Mouse (Mus musculus): Measurements from ENCODE around the gene Tctex1d4. TPM values are rescaled to one million over a fixed set of nuclear protein-coding genes. Genes with fewer than 3 reads are reported as not detected.

Gene Tctex1d4
- total RNA-seq, 2 experiments from 2014 or later, result not detected

DNA sequence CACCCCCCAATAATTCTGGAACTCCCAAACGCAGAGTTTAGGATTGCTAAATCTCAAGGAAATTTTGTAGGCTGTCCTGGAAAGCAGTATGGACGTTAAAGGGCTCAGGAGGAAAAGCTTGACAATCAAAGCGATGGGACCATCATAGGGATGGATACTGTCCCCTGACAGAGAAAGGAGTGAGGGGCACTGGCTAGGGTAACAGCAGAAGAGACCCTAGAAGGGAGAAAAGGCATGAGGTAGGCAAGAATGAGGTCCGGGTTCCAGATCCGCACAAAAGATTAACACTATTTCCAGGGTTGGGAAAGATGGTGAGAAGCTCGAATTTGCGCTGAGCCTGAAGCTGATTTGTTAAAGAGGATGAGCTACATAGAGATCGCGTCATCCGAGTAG lies 6.5 kb upstream of the Tctex1d4 start:
- DNase-seq, result no peak

DNA sequence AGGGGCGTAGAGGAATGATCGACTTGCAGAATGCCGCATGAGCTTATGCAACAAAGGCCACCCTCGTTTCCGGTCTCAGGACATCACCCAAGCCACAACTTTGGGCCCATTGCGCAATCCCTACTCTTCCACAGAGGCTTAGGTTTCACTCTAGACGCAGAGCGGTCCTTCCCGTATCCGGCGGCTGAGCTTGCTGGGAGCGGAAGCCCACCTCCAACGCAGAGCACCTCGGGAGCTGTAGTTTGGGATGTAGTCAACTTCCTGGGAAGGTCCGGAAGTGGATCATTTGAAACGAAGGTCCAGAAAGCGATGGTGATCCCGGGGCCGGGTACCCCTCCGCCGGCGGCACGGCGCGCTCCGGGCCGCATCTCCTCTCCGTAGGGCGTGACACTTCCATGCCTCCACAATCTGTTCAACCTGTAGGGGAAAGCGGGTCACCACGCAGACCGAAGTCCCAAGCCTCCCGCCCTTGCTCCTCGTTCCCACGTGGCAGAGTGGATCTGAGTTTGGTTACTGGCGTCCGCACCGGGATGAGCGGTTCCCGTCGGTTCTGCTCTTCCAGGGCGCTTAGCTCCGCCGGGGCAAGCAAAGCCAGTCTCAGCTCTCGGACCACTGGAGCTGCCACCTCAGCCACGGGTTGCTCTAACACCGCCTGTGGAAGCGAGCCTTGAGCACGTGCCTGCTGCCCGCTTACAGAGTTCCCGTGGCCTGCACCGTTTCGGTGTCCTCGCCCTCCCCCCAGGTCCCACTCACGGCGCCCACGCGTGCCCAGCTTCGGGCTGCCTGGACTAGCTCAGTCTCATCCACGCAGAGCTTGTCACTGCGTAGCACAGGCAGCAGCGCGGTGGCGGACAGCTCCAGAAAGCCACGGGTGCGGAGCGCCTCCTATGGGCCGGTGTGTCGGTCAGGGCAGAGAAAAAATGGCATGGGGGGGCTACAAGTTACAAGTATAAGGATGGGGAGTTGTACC lies 5.9 kb upstream of the Tctex1d4 start:
- peak; percentile 95 to 96 for DNase-seq

DNA sequence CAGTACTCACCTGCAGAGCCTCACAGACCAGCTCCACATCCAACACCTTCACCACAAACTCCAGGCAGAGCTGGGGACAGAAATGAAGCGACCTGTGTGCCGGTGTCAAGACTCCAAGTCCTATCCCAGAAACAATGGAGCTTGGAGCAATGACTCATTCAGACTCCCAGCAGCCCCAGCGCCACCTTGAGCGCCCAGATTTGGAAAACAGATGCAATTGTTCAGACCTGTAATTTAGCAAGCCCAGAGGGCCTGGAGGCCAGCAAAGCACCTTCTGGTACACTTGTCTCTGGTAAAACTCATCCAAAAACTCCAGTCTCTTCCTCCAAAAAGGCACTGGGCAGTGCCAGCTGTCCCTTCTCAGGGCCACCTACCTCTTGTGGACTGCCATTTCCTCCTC lies 4.4 kb upstream of the Tctex1d4 start:
- DNase-seq, result no peak

DNA sequence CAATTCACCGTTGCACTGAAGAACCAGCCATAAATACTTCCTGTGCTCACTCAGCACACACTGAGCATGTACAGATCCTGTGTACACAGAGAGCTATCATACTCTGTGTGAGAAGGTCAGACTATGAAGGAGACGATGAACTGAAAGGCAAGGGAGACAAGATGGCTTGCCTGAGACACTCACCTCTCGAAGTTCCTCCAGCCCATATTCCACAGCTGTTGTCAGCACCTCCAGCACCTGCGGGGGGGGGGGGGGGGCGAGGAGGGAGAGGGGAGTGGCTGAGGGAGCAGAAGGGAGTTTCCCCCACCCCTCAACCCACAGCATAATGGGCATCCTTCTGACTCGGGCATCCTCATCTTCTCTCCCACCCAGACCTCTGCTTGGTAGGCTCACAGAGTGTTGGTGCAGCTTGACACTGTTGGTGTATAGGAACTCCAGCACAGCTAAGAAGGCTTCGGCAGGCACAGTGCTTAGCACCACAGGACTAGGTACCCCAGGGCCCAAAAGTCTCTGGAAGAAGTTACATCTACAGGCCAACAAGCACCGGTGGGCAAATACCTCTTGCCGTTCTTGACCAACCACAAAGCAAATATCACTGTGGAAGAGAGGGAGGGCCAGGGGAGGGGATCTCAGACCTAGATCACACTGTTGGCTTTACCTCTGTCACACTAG lies 2.9 kb upstream of the Tctex1d4 start:
- no peak for DNase-seq

DNA sequence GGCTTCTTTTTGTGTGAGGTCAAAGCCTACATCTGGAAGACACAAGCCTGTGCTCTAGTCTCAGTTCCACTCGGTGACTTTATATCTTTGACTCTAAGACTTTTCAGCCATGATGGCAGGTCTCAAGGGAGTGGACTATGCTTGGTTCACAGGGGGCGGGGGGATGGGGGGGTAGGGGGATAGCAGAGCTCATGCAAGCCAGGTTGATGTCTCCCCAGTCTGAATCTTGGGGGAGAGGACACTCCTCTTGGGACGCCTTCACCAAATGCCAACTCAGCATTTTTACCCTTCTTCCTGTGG lies 2.4 kb upstream of the Tctex1d4 start:
- no peak for DNase-seq

DNA sequence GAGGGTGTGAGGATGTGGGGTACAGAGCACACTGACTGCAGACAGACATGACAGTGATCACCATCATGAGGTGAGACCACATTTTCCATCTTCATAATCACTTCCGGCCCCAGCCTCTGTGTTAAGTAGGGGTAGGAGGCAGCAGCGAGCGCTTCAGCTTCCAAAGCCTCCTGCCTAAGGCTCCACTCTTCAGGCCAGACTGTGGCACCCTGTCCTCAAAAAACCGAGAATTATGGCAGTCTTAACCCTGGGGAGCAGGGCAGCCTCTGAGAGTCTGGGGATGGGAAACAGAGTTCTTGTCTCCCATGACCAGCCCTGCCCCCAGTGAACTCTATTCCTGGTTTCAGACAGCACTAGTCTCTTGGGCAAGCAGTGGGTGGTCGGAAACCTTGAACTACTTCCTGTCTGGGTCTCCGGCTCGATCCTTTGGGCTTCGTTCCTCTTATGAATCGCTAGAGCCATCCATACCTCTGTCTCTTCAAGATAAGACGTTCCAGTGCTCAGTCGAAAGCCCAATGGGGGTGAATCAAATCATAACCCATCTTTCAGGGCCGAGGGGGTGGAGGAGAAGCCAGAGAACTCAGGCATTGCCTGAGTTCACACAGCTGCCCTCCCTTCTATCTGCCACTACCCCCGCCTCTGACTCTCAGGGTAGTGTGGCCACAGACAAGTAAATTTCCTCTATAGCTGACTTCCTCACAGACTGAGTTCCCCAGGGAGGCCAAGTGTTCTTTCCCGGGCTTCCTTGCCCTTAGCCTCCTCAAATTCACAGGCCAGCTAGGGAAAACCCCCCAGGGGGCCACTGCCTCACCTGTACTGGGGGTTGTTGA lies 1.9 kb upstream of the Tctex1d4 start:
- DNase-seq, result peak; percentile 51 to 64

DNA sequence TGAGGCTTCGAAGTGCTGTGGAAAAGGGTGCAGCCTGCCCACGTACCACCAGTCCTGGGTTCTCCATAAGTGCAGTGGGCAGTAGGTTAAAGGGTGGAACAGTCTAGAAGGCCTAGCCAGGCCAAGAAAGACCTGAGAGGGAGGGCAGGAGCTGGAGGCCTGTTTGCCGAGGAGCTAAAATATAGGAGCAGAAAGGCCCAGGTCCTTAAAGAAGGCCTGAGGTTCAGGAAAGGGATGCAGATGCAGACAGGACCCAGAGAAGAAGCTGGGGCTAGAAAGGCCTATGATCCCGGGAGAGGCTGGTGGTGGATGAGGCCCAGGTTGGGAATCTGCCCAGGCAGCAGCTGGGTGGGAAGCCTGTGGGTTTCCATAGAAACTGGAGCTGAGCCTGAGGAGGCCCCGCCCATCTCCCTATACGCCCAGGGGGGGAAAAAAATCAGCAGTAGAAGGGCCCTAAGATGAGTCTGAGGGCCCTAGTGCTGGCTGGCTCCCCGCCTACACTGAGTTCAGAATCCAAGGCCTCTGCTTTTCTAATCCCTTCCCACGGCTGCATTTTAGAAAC lies 1.2 kb upstream of the Tctex1d4 start, which contains the start of gene Btbd19:
Btbd19 (minus strand) TSS at position 378 of the 562 bp plus-strand sequence.
- peak; percentile 48 to 66 for DNase-seq

DNA sequence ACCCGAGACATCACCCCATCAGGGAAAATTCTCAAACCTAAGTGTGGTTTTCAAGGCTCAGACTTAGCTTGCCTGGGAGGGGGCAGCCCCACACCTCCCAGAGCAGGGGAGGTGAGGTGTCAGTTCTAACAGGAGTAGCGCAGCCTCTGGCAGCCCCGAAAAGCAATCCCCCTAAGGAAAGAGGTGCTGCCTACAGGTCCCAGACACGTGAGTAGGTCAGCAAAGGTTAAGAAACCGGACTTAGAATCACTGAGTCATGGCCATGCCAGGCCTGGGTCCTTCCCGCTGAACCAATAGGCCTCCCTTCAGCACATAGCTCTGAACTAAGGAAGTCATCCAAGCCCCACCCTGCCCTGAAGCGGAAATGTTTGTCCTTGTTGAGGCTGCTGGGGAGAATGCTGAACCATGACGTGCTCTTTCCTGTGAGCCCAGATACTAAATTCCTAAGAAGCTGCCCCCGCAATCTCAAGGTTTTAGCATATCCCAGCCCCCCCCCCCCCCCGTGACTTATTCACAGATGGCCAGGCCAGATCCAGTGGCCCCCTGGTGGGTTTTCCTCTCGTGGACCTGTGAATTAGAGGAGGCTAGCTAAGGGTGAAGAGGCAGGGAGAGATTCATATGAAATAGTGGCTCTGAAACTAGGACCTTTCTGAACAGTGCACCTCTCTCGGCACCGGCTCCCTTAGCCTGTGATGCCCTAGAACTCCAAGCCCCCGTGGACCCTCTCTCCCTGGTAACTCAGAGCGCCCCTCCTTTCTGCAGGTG lies 502 bp upstream of the Tctex1d4 start:
- peak; percentile 77 to 81 for DNase-seq

DNA sequence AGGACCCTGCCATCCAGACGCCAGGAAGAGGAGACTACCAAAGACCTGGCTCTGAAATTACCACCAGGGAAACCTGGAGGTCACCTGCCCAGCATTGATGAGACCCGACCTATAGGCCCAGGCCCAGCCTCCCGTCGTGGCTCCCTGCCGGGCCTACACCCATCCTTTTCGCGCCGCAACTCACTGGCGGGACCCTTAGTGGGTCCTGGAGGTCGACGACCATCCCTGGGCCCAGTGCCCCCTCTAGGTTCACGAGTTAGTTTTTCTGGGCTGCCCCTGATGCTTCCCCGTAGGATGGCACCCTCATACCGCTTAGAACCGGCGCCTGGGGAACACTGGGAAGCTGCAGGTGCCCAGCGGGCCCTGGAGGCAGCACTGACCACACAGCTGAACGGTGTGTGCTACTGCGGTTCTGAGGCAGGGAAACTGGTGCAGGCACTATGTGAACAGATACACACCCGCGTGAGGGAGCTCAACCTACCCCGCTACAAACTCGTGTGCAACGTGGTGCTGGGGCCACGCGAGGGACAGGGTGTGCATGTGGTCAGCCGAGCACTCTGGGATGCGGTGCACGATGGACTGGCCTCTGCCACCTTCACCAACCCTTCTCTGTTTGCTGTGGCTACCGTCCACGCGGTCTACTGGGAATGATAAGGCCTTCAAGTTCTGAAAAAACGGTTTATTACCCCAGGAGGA lies 1.5 kb downstream of the Tctex1d4 start:
- no peak for DNase-seq

DNA sequence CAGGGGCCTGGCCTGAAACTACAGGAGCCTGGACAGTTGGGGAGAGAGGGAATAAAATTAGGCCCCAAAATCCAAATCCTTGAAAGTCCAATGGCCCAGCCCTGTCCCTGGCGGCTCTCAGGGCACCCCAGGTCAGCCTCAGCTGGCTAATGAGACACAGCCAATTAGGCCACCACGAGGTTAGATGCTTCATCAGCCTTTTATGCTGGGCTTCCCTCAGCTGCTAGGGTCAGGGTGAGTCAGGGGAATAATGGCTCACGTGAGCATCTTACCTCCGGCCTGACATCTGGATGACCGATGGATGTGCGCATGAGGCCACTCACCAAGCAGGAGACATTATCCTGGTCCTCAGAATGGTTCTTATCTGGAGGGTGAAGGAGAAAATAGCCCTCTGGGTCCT lies 4.2 kb downstream of the Tctex1d4 start:
- no peak for DNase-seq

DNA sequence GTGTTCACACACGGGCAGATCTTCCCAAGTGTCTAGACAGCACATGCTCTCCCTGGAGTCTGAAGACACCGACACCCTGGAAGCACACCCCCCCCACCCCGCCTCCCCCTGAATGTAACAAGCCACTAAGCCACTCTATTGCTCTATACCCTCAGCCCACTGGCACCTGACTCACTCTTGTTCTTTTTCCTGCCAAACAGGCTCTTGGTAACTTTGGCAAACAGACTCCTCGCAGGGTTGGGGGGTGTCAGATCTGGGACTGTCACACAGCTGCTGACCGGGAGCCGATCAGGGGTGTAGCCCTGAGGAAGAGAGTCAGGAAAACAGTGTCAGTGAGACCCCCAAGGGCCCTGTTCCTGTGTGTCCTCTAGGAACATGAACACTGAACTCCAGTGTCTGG lies 4.6 kb downstream of the Tctex1d4 start:
- DNase-seq, result no peak

DNA sequence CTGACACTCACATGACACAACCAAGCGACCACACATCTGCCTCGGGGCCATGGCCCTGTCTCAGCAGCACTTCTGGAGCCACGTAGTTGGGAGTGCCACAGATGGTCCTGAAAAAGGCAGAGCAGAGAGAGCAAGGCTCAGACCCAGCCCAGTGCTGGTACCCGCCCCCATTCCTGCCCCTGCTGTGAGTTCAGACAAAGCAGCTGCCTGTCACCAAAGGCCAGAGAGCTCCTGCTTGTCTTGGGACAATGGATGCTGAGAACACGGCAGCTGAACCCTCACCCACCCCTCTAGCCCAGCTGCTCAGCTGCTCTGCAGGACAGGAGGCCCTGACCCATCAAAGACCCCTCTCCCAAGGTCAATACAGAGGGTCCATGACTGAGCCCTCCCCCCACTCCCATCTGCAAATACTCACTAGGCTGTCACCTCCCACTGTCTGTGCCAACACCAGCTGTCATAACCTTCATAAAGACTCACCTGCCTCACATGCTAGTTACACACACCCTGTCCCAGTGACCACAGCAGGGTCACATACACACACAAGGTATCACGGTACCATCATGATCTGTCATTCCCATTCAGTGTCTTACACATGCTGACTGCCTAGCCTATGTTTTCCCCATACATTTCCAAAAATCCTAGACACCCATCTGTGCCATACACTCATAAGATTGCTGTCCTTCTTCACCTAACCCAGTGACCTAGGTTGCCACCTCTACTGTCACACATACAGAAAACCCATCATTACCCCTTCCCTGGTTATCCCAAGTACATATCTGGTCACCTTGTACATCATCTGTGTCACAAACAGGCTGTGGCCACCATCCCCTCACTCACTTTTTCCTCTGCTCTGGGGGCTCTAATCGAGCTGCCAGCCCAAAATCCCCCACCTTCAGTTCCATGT lies 5.5 kb downstream of the Tctex1d4 start:
- no peak for DNase-seq

DNA sequence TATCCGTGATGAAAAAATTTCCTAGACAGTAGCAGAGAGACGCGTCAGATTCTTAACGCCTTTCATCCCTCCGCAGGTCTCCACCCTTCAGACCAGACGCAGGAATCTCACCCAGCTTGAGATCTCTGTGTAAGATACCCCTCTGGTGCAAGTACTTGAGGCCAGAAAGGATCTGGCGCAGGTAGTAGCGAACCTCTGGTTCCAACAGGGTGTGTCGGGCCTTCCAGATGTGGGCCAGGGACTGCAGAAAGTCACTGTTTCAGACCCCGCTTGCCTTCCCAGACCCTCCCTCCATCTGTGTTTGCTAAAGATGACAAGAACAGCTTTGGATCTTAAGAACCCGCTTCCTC lies 6.2 kb downstream of the Tctex1d4 start:
- DNase-seq, result no peak

DNA sequence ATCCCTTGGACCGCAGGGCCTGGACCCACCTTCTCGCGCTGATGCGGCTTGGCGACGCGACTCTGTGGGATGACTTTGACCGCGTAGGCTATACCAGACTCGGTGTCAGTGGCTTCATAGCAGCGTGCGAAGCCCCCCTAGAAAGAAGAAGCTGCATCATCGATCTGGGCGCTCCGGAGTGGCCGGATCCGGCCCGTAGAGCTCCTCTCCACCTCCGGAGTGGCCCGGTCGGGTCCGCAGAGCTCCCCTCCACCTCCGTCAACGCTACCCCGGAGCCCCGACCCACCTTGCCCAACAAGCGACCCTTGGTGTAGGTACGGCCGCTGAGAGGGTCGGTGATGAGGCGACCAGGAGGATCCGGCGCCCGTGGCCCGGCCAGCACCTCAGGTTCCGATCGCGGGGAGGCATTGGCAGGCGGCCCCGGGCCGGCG lies 6.8 kb downstream of the Tctex1d4 start:
- no peak for DNase-seq

DNA sequence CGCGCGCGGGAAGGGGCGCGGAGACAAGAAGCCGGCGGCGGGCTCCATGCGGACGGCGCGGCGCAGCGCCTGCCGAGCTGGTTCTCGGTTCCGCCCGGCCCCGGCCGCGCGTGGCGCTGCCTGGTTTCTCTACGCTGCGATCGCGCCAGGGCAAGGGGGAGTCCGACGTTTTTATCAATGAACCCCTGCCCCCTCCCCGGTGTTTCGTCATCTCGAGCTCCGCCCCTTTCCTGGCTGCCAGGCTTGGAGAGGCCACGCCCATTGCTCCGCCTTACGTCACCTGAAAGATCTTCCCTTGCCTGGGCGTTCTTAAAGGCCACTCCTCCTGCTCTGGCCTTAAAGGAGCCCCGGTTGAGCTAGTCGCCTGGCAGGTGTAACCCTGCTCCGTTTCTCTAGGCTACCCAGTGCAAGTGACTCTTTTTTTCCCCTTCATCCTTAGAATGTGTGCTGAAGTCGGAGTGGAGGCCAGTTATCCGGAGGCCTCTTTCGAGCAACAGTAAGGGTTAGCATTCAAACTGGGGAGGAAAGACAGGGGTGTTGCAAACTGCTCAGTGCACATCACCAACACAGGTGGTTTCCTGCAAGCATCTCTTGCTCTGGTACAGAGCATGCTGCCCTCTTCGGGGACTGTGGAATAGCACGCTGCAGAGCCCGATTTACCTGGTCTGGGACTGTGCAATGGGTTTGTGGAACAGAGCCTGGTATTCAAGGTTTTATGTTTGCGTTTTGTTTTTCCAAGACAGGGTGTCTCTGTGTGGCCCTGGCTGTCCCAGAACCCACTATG lies 7.4 kb downstream of the Tctex1d4 start, which contains the start of gene Plk3:
Plk3 (minus strand) TSS at position 147 of the 784 bp plus-strand sequence.
- DNase-seq, result peak; percentile 97 to 98

DNA sequence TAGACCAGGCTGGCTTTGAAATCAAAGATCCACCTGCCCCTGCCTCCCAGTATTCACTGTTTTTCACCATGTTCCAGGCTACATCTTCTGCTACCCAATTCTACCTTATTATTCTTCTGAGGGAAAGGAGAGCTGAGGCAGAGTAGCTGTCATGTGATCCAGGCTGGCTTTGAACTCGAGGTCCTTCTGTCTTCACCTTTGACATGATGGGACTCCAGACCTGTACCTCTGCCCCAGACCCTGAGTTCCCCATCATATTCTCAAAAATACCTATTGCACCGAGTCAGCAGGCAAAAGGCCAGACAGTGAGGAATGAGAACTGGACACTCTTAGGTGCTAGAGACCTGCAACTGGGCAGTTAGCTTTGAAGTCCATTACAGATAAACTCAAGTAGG lies 8.0 kb downstream of the Tctex1d4 start:
- no peak for DNase-seq

DNA sequence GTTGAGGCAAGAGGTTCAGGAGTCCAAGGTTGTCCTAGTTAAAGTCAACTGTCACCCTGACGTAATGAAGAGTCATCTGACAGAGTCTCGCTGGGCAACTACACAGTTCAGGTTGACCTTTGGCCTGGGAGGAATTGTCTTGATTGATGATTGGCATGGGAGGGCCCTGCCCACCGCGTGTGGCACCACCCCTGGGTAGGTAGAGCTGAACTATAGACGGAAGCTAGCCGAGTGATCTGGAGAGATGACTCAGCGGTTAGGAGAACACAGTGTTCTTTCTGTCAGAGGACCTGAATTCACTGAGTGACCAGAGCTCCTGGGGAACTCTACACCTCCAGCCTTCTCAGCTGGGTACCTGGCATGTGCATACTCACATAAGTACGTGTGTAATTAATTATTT lies 9.4 kb downstream of the Tctex1d4 start:
- DNase-seq, result peak; percentile 82 to 85

DNA sequence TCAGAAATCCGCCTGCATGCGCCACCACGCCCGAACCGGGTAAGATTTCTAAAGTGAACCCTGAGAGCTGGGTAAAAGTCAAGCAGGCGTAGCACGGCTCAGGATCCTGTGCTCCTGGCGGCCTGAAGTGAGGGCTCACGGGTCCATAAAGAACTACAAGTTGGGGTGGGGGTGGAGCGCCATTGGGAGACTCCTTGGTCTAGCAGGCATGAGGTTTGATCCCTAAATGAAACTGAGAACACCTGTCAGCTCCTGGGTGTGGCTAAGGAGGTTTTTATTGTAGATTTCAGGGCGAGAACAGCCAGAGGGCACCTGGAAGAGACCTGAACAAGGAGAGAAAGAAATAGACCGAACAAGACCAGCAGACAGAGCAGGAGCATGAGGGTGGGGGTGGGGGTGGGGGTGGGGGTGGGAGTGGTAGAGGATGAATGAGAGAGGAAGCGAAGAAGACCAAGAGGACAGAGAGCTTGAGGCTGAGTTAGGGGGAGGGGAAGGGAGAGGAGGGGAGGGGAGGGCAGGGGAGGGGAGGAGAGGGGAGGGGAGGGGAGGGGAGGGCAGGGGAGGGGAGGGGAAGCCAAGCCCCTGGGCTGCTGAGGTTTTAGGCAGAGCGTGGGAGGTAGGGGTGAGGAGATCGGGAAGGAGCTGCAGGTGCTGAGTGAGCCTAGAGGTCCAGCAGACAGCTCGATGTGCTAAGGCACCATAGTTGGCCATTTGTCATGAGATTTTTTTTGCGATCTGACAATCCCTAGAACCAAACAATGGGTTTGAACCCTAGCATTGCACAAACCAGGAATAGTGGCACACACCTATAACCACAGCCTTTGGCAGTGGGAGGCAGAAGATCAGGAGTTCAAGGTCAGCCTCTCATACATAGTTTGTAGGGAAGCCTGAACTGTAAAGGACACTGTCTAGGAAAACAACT lies 12.0 kb downstream of the Tctex1d4 start:
- DNase-seq, result no peak
